Mouse (Mus musculus) effector memory CD4-positive, alpha-beta T cell, adult 5 months (primary cell): Measurements from ENCODE around the gene Akr1c20. TPM values are rescaled to one million over a fixed set of nuclear protein-coding genes. Genes with fewer than 3 reads are reported as not detected.

Source experiments
- polyA plus RNA-seq: library from polyadenylated mRNA; unstranded; fragments of 100-300 nt; shearing (Covaris generic); gene quantifications from one replicate; pipeline ENCODE4 v1.2.1, GENCODE M21; 2017

The Akr1c20 gene
- not detected for polyA plus RNA-seq

GRCm38 (mm10) chr13:4523201-4523838, at the start of gene Akr1c20:
Gene Akr1c20, minus strand, starts transcription at chr13:4523345.

Other genes starting within 250 kb of the Akr1c20 start
- 2.1 TPM for gene Akr1c12, start 243.9 kb downstream of the Akr1c20 start, polyA plus RNA-seq
- gene Akr1c6, start 89.0 kb downstream of the Akr1c20 start, polyA plus RNA-seq = not detected
- gene Akr1c21, start 50.7 kb upstream of the Akr1c20 start, polyA plus RNA-seq = not detected
- gene Akr1e1, start 85.8 kb upstream of the Akr1c20 start, polyA plus RNA-seq = 7.2 TPM